Mouse (Mus musculus): ENCODE measurements at regions not wholly inside any gene's neighbourhood (a gene's known extent, or its start where the extent isn't known, plus 50 kb on each side); places are given as distances from the start of the nearest gene placed in this dataset.

DNA sequence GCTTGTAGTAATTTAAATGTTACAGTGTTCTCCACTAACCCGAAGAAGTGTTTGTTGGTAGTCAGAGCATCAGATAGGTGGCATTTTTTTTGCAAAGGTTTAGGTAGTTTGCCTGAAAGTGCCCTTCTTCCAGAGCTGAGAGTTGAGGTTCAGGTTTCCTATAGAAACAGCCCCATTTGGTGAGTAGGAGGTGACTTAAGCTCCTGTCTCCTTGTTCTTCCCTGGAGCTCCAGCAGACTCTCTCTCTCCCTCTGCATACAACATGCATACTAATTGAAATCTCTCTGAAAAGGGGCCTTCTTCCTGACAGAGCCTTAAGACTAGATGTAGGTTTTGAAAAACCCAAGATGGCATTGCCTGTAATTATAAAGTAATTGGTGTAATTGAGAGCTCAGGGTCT is 161.3 kb downstream of the Spata19 start:
- ATAC-seq (no peak), DNase-seq (ENCODE audit: low read depth, low spot score) (no peak)
- ChIA-PET POLR2A (no interaction called here), CTCF (no interaction called here)
- H3K27me3 ChIP-seq, result peaks cover 8% of the 10 kb centered on the region
- TF ChIP-seq CTCF (IDR thresholded peaks at IDR 0.05), result no peak
- in situ Hi-C loops (cut with MboI; ENCODE audit: low pct_unique_long_range_greater_than_20kb), result no loop called here

DNA sequence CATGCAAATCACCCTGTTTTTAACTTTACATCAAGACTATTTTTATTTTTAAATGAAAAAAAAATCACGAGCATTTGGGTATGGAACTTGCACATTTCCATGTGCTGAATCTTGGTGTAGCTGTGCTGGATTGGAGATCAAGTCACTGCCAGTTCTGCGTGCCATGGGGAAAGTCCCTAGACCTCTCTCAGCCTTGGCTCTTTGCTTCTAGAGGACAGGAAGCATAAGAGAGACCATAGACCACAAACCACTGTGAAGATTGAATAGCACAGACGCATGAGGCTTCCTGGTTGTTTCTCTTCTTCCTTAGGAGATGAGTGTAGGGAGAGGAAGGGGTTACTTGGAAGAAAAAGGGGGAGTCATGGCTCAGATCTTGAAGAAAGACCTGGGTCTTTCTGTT is 161.7 kb downstream of the Spata19 start:
- ChIA-PET CTCF (no interaction called here), POLR2A (no interaction called here)
- H3K27me3 ChIP-seq, result peaks cover 8% of the 10 kb centered on the region
- DNase-seq (ENCODE audit: low read depth, low spot score) (no peak), ATAC-seq (no peak)
- TF ChIP-seq CTCF (IDR thresholded peaks at IDR 0.05), result no peak
- in situ Hi-C loops (cut with MboI; ENCODE audit: low pct_unique_long_range_greater_than_20kb), result no loop called here

DNA sequence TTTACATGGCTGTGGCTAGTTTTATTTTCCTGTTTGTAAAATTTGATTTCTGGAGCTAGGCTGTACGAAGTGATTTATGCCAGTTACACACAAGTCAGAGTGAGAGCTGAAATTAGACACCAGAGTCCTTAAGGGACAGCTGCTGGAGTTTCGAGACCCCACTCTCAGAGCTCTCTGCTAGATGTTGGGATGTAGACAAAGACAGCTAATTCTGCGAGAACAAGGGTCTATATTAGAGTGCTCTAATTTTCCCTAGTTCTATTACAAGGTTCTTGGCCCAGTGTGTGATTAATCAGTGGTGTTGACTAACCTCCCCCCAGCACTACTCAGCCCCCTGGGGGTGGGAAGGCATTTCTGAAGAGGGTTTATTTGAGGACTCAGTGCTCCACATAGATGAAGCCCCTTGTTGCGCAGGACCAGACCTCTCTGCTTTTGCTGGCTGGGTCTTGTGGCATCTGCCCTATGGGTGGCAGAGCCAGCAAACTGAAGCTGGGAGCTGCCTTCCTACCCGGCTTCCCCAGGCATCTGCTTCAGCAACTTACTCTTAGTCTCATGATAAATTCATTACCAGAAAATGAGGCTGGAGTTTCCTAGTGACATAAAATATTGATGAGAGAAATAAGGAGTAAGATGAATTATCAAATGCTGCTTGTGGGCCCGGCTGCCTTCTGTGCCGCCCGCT is 171.9 kb downstream of the Spata19 start:
- no peak for TF ChIP-seq CTCF (IDR thresholded peaks at IDR 0.05)
- peaks cover 22% of the 10 kb centered on the region for H3K27me3 ChIP-seq
- ChIA-PET POLR2A (no interaction called here), CTCF (no interaction called here)
- ATAC-seq (no peak), DNase-seq (ENCODE audit: low read depth, low spot score) (no peak)
- in situ Hi-C loops (cut with MboI; ENCODE audit: low pct_unique_long_range_greater_than_20kb), result no loop called here

DNA sequence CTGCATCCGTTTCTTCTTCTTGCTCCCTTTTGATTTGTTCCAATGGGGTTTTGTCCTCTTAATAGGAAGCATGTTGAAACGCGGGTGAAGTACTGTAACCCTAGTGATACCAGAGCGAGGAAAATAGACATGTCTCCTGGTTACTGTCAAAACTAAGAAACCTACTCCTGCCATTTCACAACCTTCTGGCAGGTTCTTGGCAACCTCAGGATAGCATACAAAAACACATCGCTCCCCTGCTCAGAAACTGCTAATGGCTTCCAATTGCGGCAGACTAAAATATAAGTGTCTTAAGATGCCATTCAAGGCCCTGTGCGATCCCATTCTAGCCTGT is 172.4 kb downstream of the Spata19 start:
- POLR2A ChIA-PET, result no interaction called here
- CTCF ChIA-PET, result interaction anchor here (1.1 kb wide), 1 partner anchor 12 kb away, joined by 3 read pairs; no protein-coding TSS in a partner anchor
- in situ Hi-C loops (cut with MboI; ENCODE audit: low pct_unique_long_range_greater_than_20kb), result no loop called here
- no peak for TF ChIP-seq CTCF (IDR thresholded peaks at IDR 0.05)
- H3K27me3 ChIP-seq, result peaks cover 27% of the 10 kb centered on the region
- ATAC-seq (no peak), DNase-seq (ENCODE audit: low read depth, low spot score) (no peak)

DNA sequence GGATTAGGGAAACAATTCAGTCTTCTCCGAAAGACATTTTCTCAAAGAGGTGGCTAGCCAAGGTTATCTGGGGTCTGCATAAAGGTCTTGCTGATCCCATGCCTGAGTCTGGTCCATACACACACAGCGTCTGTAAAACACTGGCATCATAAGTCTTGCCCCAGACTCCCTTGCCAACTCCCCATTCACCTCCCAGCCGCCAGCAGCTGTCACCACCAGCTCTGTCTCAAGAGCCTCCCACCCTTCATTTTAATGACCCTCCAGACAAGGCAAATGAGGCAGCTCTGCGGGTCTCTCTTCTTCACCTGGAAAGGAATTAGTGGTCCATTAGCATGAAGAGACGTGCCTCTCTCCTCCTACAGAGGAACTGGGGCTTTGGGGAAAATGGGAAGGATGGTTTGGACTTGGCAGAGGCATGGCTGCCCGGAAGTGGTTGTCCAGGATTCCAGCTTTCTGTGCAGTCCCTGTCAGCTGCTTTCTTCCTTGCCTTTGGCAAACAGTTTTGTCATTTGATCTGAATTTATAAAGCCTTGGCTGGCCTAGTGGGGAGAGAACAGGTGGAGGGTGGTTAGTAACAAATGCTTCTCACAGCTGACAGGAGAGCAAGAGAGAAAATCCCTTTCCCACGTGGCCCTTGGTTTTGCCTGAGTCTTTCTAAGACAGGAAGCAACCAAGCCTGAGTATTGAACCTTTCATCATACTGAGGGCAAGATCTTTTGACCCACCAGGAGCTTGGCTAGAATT is 173.3 kb upstream of the Opcml start:
- no peak for TF ChIP-seq CTCF (IDR thresholded peaks at IDR 0.05)
- no peaks in the 10 kb centered on the region for H3K27me3 ChIP-seq
- in situ Hi-C loops (cut with MboI; ENCODE audit: low pct_unique_long_range_greater_than_20kb), result no loop called here
- no peak for ATAC-seq
- ChIA-PET CTCF (no interaction called here), POLR2A (no interaction called here)
- no peak for DNase-seq (ENCODE audit: low read depth, low spot score)

DNA sequence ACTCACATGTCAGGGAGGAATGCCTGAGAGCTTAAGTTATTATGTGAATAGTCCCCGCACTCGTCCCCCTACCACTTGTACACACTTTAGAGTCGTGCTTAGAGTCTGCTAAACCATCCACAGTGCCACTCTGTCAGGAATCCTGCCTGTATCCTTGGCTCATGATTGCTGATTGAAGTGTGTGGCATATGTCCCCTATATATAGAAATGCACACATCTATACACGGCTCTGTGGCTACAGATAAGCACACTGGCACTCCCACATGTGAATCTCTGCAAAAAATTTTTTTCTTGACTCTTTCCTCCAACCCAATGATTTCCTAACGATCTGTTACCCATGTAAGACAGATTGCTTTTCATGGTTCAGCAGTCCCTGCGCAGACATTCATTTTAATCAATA is 155.7 kb upstream of the Opcml start:
- H3K27me3 ChIP-seq, result peaks cover 4% of the 10 kb centered on the region
- POLR2A ChIA-PET, result no interaction called here
- TF ChIP-seq CTCF (IDR thresholded peaks at IDR 0.05), result no peak
- ATAC-seq (no peak), DNase-seq (ENCODE audit: low read depth, low spot score) (no peak)
- in situ Hi-C loops (cut with MboI; ENCODE audit: low pct_unique_long_range_greater_than_20kb), result no loop called here
- CTCF ChIA-PET, result no interaction called here

DNA sequence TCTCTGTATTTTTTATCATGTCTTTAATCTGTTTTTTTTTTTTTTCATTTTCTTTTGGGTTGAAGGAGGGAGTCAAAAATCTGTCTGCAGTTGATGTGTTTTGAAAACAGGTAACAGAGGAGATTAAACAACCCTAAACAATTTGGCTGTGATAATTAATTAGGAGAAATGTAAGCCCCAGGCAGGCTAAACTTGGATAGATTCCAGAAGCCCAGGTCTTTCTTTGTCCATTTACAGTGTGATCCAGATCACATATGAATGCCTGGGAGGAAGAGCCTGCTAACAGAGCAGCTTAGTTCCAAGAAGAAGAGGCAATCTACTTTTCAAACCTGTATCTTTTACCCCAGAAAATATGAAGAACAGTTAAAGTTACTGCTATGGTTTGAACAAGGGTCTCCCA is 150.0 kb upstream of the Opcml start:
- ChIA-PET CTCF (interaction anchor here (1.5 to 1.6 kb wide), 2 partner anchors 14 to 17 kb away, joined by 3 to 5 read pairs; no protein-coding TSS in a partner anchor), POLR2A (no interaction called here)
- H3K27me3 ChIP-seq, result peaks cover 4% of the 10 kb centered on the region
- TF ChIP-seq CTCF (IDR thresholded peaks at IDR 0.05), result no peak
- DNase-seq (ENCODE audit: low read depth, low spot score) (no peak), ATAC-seq (no peak)
- in situ Hi-C loops (cut with MboI; ENCODE audit: low pct_unique_long_range_greater_than_20kb), result no loop called here

DNA sequence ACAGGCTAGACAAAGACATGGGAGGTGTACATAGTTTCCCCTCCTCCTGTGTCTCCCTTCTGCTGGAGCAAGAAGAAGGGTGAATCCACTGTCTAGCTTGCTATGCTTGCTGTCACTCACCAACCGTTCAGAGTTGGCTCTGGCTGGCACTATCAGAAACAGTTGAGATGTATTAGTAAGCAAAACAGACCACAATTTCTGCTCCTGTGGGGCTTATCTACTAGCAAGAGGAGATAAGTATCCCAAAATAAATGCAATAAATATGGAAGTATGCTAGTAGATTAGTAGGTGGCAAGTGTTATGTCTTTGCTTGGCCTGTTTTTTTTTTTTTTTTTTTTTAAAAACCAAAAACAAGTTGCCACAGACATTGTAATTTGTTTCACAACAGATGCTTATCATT is 147.3 kb upstream of the Opcml start:
- in situ Hi-C loops (cut with MboI; ENCODE audit: low pct_unique_long_range_greater_than_20kb), result no loop called here
- no peak for DNase-seq (ENCODE audit: low read depth, low spot score)
- ATAC-seq, result no peak
- CTCF ChIA-PET, result no interaction called here
- POLR2A ChIA-PET, result no interaction called here
- peaks cover 4% of the 10 kb centered on the region for H3K27me3 ChIP-seq
- no peak for TF ChIP-seq CTCF (IDR thresholded peaks at IDR 0.05)

DNA sequence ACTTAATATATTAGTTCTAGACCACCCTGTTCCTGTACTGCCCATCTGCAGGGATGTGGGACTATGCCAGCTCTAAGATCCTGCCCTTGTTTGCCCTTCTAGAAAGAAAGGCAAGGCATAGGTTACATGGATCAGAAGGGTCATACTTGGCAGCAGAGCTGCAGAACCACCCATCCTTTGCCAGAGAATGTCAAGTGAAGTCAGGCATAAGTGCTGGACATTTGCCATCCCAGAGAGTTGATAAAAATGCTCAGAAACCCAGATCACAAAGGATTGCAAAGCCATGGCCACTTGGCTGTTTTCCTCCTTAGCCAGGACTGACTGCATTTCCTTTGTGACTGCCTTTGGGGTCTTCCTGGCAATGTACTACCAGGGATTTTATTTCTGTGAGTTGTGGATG is 146.7 kb upstream of the Opcml start:
- TF ChIP-seq CTCF (IDR thresholded peaks at IDR 0.05), result no peak
- peaks cover 4% of the 10 kb centered on the region for H3K27me3 ChIP-seq
- ChIA-PET CTCF (interaction anchor here (1.2 kb wide), 1 partner anchor 10 kb away, joined by 3 read pairs; no protein-coding TSS in a partner anchor), POLR2A (no interaction called here)
- ATAC-seq (no peak), DNase-seq (ENCODE audit: low read depth, low spot score) (no peak)
- in situ Hi-C loops (cut with MboI; ENCODE audit: low pct_unique_long_range_greater_than_20kb), result no loop called here

DNA sequence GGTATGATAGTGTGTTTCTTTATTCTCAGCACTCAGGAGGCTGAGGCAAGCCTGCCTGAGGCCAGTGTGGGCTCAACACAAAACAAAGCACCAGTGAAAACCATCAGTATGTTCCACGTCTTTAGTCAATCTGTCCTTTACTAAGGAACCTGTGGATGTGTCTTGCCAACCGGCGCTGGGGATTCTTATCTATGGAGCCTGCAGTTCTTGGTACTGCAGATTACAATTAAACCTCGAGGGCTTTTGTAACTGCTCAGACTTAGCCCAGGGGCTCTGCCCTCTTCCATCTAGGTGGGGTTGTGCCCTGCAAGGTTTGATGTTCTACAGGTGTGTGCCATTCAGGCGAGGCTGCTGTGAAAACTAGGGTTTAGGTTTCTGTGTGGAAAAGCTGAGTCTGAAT is 145.1 kb upstream of the Opcml start:
- H3K27me3 ChIP-seq, result peaks cover 4% of the 10 kb centered on the region
- in situ Hi-C loops (cut with MboI; ENCODE audit: low pct_unique_long_range_greater_than_20kb), result no loop called here
- ATAC-seq, result no peak
- TF ChIP-seq CTCF (IDR thresholded peaks at IDR 0.05), result no peak
- CTCF ChIA-PET, result no interaction called here
- POLR2A ChIA-PET, result no interaction called here
- DNase-seq (ENCODE audit: low read depth, low spot score), result no peak

DNA sequence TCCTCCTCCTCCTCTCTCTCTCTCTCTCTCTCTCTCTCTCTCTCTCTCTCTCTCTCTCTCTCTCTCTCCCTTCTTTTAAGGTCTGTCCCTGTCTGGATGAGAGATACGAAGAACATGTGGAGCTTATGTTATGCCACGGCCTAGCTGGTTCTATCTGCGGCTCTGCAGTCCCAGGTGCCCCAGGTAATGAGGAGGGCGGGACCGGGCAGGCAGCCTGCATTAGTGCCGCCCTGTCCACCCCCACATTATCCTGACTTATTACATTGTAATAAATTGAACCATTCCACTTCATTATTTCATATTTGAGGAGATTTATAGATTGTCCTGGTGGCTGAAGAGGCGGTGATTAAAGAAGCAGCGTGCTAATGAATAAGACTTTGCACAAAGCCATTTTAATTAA is 144.5 kb upstream of the Opcml start:
- peaks cover 4% of the 10 kb centered on the region for H3K27me3 ChIP-seq
- no peak for ATAC-seq
- DNase-seq (ENCODE audit: low read depth, low spot score), result no peak
- ChIA-PET POLR2A (interaction anchor here (0.6 kb wide), 1 partner anchor 281 kb away, joined by 3 read pairs; no protein-coding TSS in a partner anchor), CTCF (no interaction called here)
- in situ Hi-C loops (cut with MboI; ENCODE audit: low pct_unique_long_range_greater_than_20kb), result no loop called here
- no peak for TF ChIP-seq CTCF (IDR thresholded peaks at IDR 0.05)
